Mouse (Mus musculus) bone marrow, adult 2 months (tissue): ENCODE results near the gene Usp2.

Source experiments
- CTCF ChIP-seq: fragments of 200-500 bp; IDR thresholded peaks from 2 replicates; pipeline ENCODE4 v1.5.1; 2011; ENCODE audit warnings: low read length, control low read depth; ENCODE audit not compliant: control insufficient read depth, insufficient read depth
- POLR2A ChIP-seq: fragments of 200-500 bp; IDR thresholded peaks from 2 replicates; pipeline ENCODE4 v1.6.1; 2011; ENCODE audit warnings: low read depth, mild to moderate bottlenecking, control low read depth, low read length, borderline replicate concordance; ENCODE audit not compliant: control insufficient read depth

DNA sequence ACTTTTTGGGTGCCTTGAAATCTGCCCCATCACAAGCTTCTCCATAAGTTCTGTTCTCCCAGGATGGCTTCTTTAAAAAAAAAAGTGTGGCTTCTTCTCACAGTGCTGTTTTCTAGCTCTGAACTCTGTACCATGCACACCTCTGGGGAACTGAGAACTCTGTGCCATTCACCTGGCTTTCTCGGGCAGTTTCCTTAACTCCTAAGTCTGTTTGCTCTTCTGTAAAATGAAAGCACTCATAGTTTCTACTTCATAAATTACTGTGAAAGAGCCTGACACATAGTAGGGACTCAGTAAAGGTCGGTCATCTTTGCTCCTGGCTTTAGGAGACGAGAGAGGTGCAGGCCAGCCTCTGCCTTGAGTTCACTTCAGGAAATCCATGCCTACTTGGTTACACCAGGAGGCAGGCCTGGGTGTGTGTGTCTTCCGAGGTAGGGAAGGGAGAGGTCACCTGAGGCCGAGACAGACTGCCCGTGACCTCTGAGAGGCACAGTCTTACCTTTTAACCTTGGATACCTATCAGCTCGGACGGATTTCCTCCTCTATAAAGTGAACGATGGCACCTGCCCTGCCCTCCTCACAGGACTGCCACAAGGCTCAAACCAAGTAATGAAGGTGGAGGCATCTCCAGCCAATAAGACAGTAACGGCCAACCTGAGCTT, 11.4 kb downstream of the Usp2 start:
- TF ChIP-seq POLR2A (no peak), CTCF (no peak)
